Mouse (Mus musculus): Measurements from ENCODE around the gene Ccdc24. TPM values are rescaled to one million over a fixed set of nuclear protein-coding genes. Genes with fewer than 3 reads are reported as not detected.
A peak's percentile ranks its signal among the peaks of the same experiment; 100 is the strongest.

The Ccdc24 gene
- total RNA-seq, 2 experiments from 2014 or later, result not detected

GRCm38 (mm10) chr4:117893376-117893775, 21.0 kb upstream of the Ccdc24 start:
- peak; percentile 57 for ATAC-seq (replicated peaks; ENCODE audit: poor library complexity)

- peak; percentile 89 for ATAC-seq (replicated peaks; ENCODE audit: poor library complexity)
These were observed 19.4 kb upstream of the Ccdc24 start, which contains the start of gene Dph2 for GRCm38 (mm10) chr4:117891738-117892161. Gene Dph2 (minus strand): TSS chr4:117892032.

- ATAC-seq (replicated peaks; ENCODE audit: poor library complexity), result no peak
These were observed 18.4 kb upstream of the Ccdc24 start for GRCm38 (mm10) chr4:117890750-117891149.

GRCm38 (mm10) chr4:117890031-117890430, 17.7 kb upstream of the Ccdc24 start:
- ATAC-seq (replicated peaks; ENCODE audit: poor library complexity), result no peak

- ATAC-seq (replicated peaks; ENCODE audit: poor library complexity), result no peak
These were observed 17.1 kb upstream of the Ccdc24 start for GRCm38 (mm10) chr4:117889471-117889870.

- no peak for ATAC-seq (replicated peaks; ENCODE audit: poor library complexity)
These were observed 15.6 kb upstream of the Ccdc24 start for GRCm38 (mm10) chr4:117887920-117888319.

- peak; percentile 70 for ATAC-seq (replicated peaks; ENCODE audit: poor library complexity)
These were observed 14.8 kb upstream of the Ccdc24 start, which contains the start of gene Atp6v0b for GRCm38 (mm10) chr4:117887133-117887532. Gene Atp6v0b (minus strand): TSS chr4:117887333.

- ATAC-seq (replicated peaks; ENCODE audit: poor library complexity), result peak; percentile 46
These were observed 14.3 kb upstream of the Ccdc24 start for GRCm38 (mm10) chr4:117886644-117887043.

GRCm38 (mm10) chr4:117885994-117886393, 13.6 kb upstream of the Ccdc24 start:
- peak; percentile 1; the same call in 1 of the 2 replicates for ATAC-seq (replicated peaks; ENCODE audit: poor library complexity)

GRCm38 (mm10) chr4:117885093-117885492, 12.7 kb upstream of the Ccdc24 start:
- no peak for ATAC-seq (replicated peaks; ENCODE audit: poor library complexity)

- no peak for ATAC-seq (replicated peaks; ENCODE audit: poor library complexity)
These were observed 11.8 kb upstream of the Ccdc24 start for GRCm38 (mm10) chr4:117884146-117884545.

- no peak for ATAC-seq (replicated peaks; ENCODE audit: poor library complexity)
These were observed 10.6 kb upstream of the Ccdc24 start, which contains the start of gene B4galt2 for GRCm38 (mm10) chr4:117882701-117883691. Gene B4galt2 (minus strand): TSS chr4:117883487.

GRCm38 (mm10) chr4:117878703-117879102, 6.3 kb upstream of the Ccdc24 start:
- ATAC-seq (replicated peaks; ENCODE audit: poor library complexity), result no peak

- ATAC-seq (replicated peaks; ENCODE audit: poor library complexity), result no peak
These were observed 5.9 kb upstream of the Ccdc24 start for GRCm38 (mm10) chr4:117878301-117878700.

- ATAC-seq (replicated peaks; ENCODE audit: poor library complexity), result no peak
These were observed 1.3 kb upstream of the Ccdc24 start for GRCm38 (mm10) chr4:117873615-117874014.

- ATAC-seq (replicated peaks; ENCODE audit: poor library complexity), result no peak
These were observed 570 bp downstream of the Ccdc24 start for GRCm38 (mm10) chr4:117871787-117872186.

GRCm38 (mm10) chr4:117870437-117870836, 1.9 kb downstream of the Ccdc24 start:
- no peak for ATAC-seq (replicated peaks; ENCODE audit: poor library complexity)

GRCm38 (mm10) chr4:117869317-117869716, 3.0 kb downstream of the Ccdc24 start:
- no peak for ATAC-seq (replicated peaks; ENCODE audit: poor library complexity)

- ATAC-seq (replicated peaks; ENCODE audit: poor library complexity), result peak; percentile 59
These were observed 4.5 kb downstream of the Ccdc24 start for GRCm38 (mm10) chr4:117867823-117868222.

- peak; percentile 49 for ATAC-seq (replicated peaks; ENCODE audit: poor library complexity)
These were observed 5.4 kb downstream of the Ccdc24 start for GRCm38 (mm10) chr4:117867000-117867399.

- peak; percentile 53 for ATAC-seq (replicated peaks; ENCODE audit: poor library complexity)
These were observed 6.3 kb downstream of the Ccdc24 start for GRCm38 (mm10) chr4:117866083-117866482.

- ATAC-seq (replicated peaks; ENCODE audit: poor library complexity), result peak; percentile 40
These were observed 9.5 kb downstream of the Ccdc24 start for GRCm38 (mm10) chr4:117862823-117863222.
